Mouse (Mus musculus) midbrain, embryonic 16.5 days (tissue): ENCODE data around the gene Fads6. TPM values are rescaled to one million over a fixed set of nuclear protein-coding genes. Genes with fewer than 3 reads are reported as not detected.
A peak's percentile ranks its signal among the peaks of the same experiment; 100 is the strongest.

Source experiments
- ATAC-seq: fragments of 200-750 bp; cut with Nextera tagmentation; 2 replicates; pipeline ENCODE4 v1.8.0; 2017; ENCODE audit warnings: moderate TSS enrichment
- H3K27ac ChIP-seq: fragments of 300-500 bp; sonication (generic); 2 replicates; pipeline ENCODE4 v1.5.1; 2014; ENCODE audit warnings: mild to moderate bottlenecking, low read length, mixed read lengths
- H3K27me3 ChIP-seq: fragments of 300-500 bp; sonication (generic); 2 replicates; pipeline ENCODE4 v1.6.1; 2014; ENCODE audit warnings: low read depth, low read length, mixed read lengths; ENCODE audit not compliant: control insufficient read depth, insufficient read depth
- H3K36me3 ChIP-seq: fragments of 300-500 bp; sonication (generic); 2 replicates; pipeline ENCODE4 v1.6.1; 2014; ENCODE audit warnings: mild to moderate bottlenecking, low read length, moderate library complexity, mixed read lengths; ENCODE audit not compliant: control insufficient read depth, insufficient read depth
- H3K4me1 ChIP-seq: fragments of 300-500 bp; sonication (generic); 2 replicates; pipeline ENCODE4 v1.6.1; 2014; ENCODE audit warnings: mild to moderate bottlenecking, low read length, mixed read lengths; ENCODE audit not compliant: control insufficient read depth, insufficient read depth
- H3K4me2 ChIP-seq: fragments of 300-500 bp; sonication (generic); 2 replicates; pipeline ENCODE4 v1.6.1; 2014; ENCODE audit warnings: mild to moderate bottlenecking, low read length, mixed read lengths
- H3K4me3 ChIP-seq: fragments of 300-500 bp; sonication (generic); 2 replicates; pipeline ENCODE4 v1.5.1; 2014; ENCODE audit warnings: low read depth, mild to moderate bottlenecking, low read length, moderate library complexity, mixed read lengths
- H3K9ac ChIP-seq: fragments of 300-500 bp; sonication (generic); 2 replicates; pipeline ENCODE4 v1.6.1; 2014; ENCODE audit warnings: low read depth, low read length, mixed read lengths
- H3K9me3 ChIP-seq: fragments of 300-500 bp; sonication (generic); replicated peaks from 2 replicates; pipeline ENCODE4 v1.6.1; 2014; ENCODE audit warnings: mild to moderate bottlenecking, low read length, mixed read lengths; ENCODE audit not compliant: control insufficient read depth, poor library complexity, severe bottlenecking
- WGBS: fragments of 180-500 bp; shearing (Covaris S2); extraction: QIAGEN DNeasy Blood & Tissue Kit; methylation state at CpG from one replicate; pipeline ENCODE4 v1.1.7; 2014; 5-methylcytosine and 5-hydroxymethylcytosine counted together
- polyA plus RNA-seq: library from polyadenylated mRNA; unstranded; fragments of >200 nt; fragmentation: Nextera tagmentation; extraction: Ambion mirVana; gene quantifications from 2 replicates; pipeline ENCODE4 v1.2.1, GENCODE M21; 2015

Gene Fads6
- polyA plus RNA-seq, 1 experiment from 2014 or later, result 1.4 TPM

DNA sequence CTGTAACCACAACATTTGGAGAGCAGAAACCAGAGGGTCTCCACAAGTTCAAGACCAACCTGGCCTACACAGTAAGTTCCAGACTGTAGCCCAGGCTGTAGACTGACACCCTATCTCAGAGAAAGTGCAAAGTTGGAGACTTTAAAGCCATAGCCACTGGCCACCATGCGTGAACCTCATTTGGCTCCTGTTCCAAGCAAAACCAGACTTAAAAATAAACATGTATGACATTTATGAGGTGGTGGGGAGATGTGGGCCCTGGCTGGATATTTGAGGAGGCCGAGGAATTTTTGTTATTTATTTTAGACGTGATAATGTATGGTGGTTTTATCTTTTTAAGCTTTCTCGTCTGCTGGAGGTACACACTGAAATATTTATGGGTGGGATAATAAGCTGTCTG lies 38.3 kb downstream of the Fads6 start:
- 85% methylated on average over 4 of the region's 4 CpGs for WGBS
- no peak overlapping the region for H3K27ac ChIP-seq
- no peak for ATAC-seq
- peaks cover 64% of the 10 kb centered on the region for H3K27me3 ChIP-seq
- no peak overlapping the region for H3K4me3 ChIP-seq
- no peaks in the 10 kb centered on the region for H3K9me3 ChIP-seq
- H3K4me1 ChIP-seq, result peaks cover 5% of the 10 kb centered on the region; the same call in 1 of the 2 replicates
- no peaks in the 10 kb centered on the region for H3K36me3 ChIP-seq
- H3K9ac ChIP-seq, result no peak overlapping the region
- H3K4me2 ChIP-seq, result no peak overlapping the region

DNA sequence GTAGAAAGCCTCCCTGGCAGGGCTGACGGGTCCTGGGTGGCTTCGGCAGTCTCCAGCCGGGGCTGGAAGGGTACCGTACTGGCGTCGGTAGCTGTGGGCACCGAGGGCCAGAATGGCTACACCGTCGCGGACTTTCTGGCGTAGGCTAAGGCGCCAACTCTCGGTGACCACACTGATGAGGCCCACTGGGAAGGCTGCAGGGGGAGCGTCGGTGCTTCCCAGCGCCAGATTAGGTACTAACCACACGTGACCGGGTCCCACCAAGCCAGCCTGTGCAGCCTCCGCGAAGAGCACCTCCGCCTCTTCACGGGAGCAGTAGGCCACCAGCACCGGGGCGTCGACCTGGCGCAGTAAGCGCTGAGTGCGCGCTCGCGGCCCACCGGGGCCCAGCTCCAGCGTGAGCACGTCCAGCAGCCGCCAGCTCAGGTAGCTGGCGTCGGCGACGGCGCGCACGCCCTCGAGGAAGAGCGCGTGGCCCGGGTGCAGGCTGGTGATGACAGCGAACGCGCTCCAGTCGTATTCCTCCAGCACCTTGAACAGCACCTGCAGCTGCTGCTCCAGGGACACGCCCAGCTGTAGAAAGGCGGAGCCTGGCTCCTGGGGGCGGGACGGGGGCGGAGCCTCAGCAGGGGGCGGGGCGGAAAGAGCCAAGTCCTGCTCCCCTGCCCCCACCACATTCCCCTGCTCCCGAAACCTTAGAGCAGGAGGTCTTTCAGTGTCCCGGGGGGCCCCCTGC lies 39.5 kb downstream of the Fads6 start:
- H3K27me3 ChIP-seq, result peaks cover 57% of the 10 kb centered on the region
- no peak for ATAC-seq
- H3K9ac ChIP-seq, result 0 out of 2 replicates have a peak overlapping the region, but pooled peaks have one; percentile 14
- no peaks in the 10 kb centered on the region for H3K9me3 ChIP-seq
- H3K4me3 ChIP-seq, result peak overlapping the region; percentile 30
- peak overlapping the region; percentile 52 for H3K4me2 ChIP-seq
- H3K27ac ChIP-seq, result no peak overlapping the region
- no peaks in the 10 kb centered on the region for H3K36me3 ChIP-seq
- 16% methylated on average over 59 of the region's 59 CpGs for WGBS
- peaks cover 5% of the 10 kb centered on the region; the same call in 1 of the 2 replicates for H3K4me1 ChIP-seq

DNA sequence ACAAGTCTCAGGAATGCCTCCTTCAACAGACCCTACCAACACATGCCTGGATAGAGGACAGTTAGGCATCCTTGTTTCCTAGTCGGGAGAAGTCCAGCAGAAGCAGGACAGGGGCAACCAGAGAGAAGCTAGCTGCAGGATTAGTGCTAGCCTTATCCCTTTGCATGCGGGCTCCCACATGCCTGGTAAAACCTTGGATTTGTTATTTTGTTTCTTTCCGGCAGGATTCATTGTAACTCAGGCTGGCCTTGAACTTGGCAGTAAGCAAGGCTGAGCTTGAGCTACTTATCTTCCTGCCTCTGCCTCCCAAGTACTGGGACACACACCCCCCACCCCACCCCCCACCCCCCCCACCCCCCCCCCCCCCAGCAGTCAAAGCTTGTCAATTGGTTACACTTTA lies 46.2 kb downstream of the Fads6 start:
- WGBS, result 48% methylated on average over 3 of the region's 3 CpGs
- no peak for ATAC-seq
- H3K27ac ChIP-seq, result no peak overlapping the region
- H3K36me3 ChIP-seq, result no peaks in the 10 kb centered on the region
- H3K4me2 ChIP-seq, result no peak overlapping the region
- H3K27me3 ChIP-seq, result peaks cover 40% of the 10 kb centered on the region
- no peak overlapping the region for H3K9ac ChIP-seq
- no peaks in the 10 kb centered on the region for H3K9me3 ChIP-seq
- H3K4me3 ChIP-seq, result no peak overlapping the region
- peaks cover 15% of the 10 kb centered on the region; the same call in 1 of the 2 replicates for H3K4me1 ChIP-seq

GRCm38 (mm10) chr11:115250405-115251090 lies 46.9 kb downstream of the Fads6 start:
- peaks cover 38% of the 10 kb centered on the region for H3K27me3 ChIP-seq
- no peak overlapping the region for H3K27ac ChIP-seq
- peak overlapping the region; percentile 69 for H3K9ac ChIP-seq
- H3K4me3 ChIP-seq, result peak overlapping the region; percentile 49
- H3K9me3 ChIP-seq, result no peaks in the 10 kb centered on the region
- under 1% methylated on average over 36 of the region's 36 CpGs for WGBS
- peaks cover 16% of the 10 kb centered on the region; the same call in 1 of the 2 replicates for H3K4me1 ChIP-seq
- no peaks in the 10 kb centered on the region for H3K36me3 ChIP-seq
- no peak for ATAC-seq
- peak overlapping the region; percentile 98 for H3K4me2 ChIP-seq

DNA sequence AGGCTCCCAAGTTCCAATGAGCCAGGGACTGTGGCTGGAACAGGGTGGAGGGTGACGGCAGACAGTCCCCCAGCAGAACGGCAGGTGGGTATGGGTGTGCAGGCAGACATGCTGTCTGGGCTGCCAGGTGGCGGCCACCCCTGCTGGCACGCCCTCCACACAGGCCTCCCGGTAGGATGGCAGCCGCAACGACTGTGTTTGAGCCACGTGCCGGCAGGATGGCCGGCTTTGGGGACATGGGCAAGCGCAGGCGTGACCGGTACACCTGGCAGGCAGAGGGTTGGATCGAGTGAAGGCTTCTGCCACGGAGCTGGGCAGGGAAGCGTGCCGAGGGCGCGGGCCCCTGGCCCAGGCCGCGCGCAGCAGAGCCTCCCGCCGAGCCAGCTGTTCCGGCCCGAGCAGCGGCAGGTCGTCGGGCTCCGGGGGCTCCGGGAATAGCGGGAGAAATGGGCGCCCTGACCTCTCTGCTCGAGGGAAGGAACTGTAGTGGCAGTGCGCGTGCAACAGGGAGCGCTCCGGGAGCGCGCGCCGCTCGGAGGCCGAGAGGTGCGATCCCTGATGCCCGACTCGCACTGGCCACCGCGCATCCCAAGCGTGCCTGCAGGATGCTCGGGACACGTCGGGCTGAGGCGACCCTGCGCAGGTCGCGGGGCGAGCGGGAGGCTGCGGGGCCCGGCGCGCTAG lies 47.6 kb downstream of the Fads6 start:
- Histone ChIP-seq H3K27ac (no peak overlapping the region), H3K9ac (peak overlapping the region; percentile 69), H3K27me3 (peaks cover 38% of the 10 kb centered on the region), H3K4me2 (peak overlapping the region; percentile 98), H3K36me3 (no peaks in the 10 kb centered on the region), H3K9me3 (no peaks in the 10 kb centered on the region), H3K4me1 (peaks cover 16% of the 10 kb centered on the region; the same call in 1 of the 2 replicates), H3K4me3 (peak overlapping the region; percentile 49)
- WGBS, result 2% methylated on average over 61 of the region's 63 CpGs
- ATAC-seq, result 0 out of 2 replicates have a peak, but pooled peaks have one; percentile 40

DNA sequence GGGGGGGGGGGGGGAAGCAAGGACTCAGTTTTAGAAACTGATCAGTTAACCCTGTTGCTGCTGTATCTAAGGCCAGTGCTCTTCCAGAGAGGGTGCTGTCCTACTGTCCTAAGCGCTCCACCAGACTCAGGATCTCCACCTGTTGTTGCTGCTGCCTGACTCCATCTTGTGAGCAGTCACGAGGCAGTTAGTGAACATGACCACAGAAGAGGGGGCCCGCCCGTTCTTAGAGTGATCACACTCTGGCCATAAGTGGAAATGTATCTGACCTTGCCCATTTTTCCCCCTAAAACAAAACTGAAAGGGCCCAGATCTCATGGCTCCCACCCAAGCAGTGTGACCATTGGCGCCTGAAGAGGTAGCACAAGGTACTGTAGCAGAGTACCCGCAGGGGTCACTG lies 49.5 kb downstream of the Fads6 start:
- 80% methylated on average over 6 of the region's 6 CpGs for WGBS
- no peak for ATAC-seq
- H3K36me3 ChIP-seq, result 0 out of 2 replicates have a peak, but pooled peaks cover 3% of the 10 kb centered on the region
- no peak overlapping the region for H3K4me3 ChIP-seq
- H3K9me3 ChIP-seq, result no peaks in the 10 kb centered on the region
- H3K9ac ChIP-seq, result no peak overlapping the region
- H3K27me3 ChIP-seq, result peaks cover 36% of the 10 kb centered on the region
- H3K27ac ChIP-seq, result no peak overlapping the region
- peaks cover 16% of the 10 kb centered on the region; the same call in 1 of the 2 replicates for H3K4me1 ChIP-seq
- no peak overlapping the region for H3K4me2 ChIP-seq

GRCm38 (mm10) chr11:115247240-115247639 lies 50.2 kb downstream of the Fads6 start:
- Histone ChIP-seq H3K4me2 (no peak overlapping the region), H3K27me3 (peaks cover 33% of the 10 kb centered on the region), H3K4me1 (peaks cover 16% of the 10 kb centered on the region; the same call in 1 of the 2 replicates), H3K4me3 (no peak overlapping the region), H3K36me3 (0 out of 2 replicates have a peak, but pooled peaks cover 3% of the 10 kb centered on the region), H3K9me3 (no peaks in the 10 kb centered on the region), H3K9ac (no peak overlapping the region), H3K27ac (no peak overlapping the region)
- WGBS, result 15% methylated on average over 3 of the region's 3 CpGs
- ATAC-seq, result no peak

DNA sequence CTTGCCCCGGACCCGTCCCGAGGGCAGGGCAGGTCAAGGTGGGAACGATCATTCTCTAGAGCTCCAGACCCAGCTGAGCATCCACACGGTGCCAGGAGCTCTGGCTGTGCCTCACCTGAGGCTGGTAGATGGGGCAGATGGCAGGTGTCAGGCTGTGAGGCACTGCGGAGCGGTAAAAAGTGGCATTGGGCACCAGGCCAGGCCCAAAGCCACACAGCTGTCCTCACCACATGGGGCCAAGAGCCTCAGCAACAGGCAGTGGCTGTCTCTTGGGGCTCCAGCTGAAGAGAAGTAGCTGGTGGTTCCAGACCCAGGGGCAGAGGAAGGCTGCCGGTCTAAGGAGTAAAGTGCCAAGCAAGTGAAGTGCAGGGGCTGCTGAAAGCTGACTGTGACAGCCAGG lies 51.1 kb downstream of the Fads6 start:
- Histone ChIP-seq H3K4me1 (peaks cover 16% of the 10 kb centered on the region; the same call in 1 of the 2 replicates), H3K9ac (0 out of 2 replicates have a peak overlapping the region, but pooled peaks have one; percentile 6), H3K27me3 (peaks cover 27% of the 10 kb centered on the region), H3K4me2 (no peak overlapping the region), H3K4me3 (no peak overlapping the region), H3K36me3 (0 out of 2 replicates have a peak, but pooled peaks cover 3% of the 10 kb centered on the region), H3K27ac (no peak overlapping the region), H3K9me3 (no peaks in the 10 kb centered on the region)
- ATAC-seq, result no peak
- WGBS, result 59% methylated on average over 8 of the region's 8 CpGs
